Mouse (Mus musculus) limb, embryonic 12.5 days (tissue): Measurements from ENCODE around the gene Adck2. TPM values are rescaled to one million over a fixed set of nuclear protein-coding genes. Genes with fewer than 3 reads are reported as not detected.

Experiments used
- ATAC-seq: fragments of 200-750 bp; cut with Nextera tagmentation; 2 replicates; pipeline ENCODE4 v1.8.0; 2017; ENCODE audit warnings: low read depth, moderate TSS enrichment; ENCODE audit not compliant: insufficient number of reproducible peaks, insufficient read depth, low FRiP score, low TSS enrichment
- H3K27ac ChIP-seq: fragments of 300-500 bp; sonication (generic); 2 replicates; pipeline ENCODE4 v1.5.1; 2016; ENCODE audit warnings: mild to moderate bottlenecking, moderate library complexity
- H3K27me3 ChIP-seq: fragments of 300-500 bp; sonication (generic); 2 replicates; pipeline ENCODE4 v1.6.1; 2016; ENCODE audit warnings: mild to moderate bottlenecking, moderate library complexity
- H3K36me3 ChIP-seq: fragments of 300-500 bp; sonication (generic); 2 replicates; pipeline ENCODE4 v1.6.1; 2016; ENCODE audit warnings: mild to moderate bottlenecking, moderate library complexity
- H3K4me1 ChIP-seq: fragments of 300-500 bp; sonication (generic); replicated peaks from 2 replicates; pipeline ENCODE4 v1.6.1; 2016
- H3K4me2 ChIP-seq: fragments of 300-500 bp; sonication (generic); 2 replicates; pipeline ENCODE4 v1.6.1; 2016; ENCODE audit warnings: mild to moderate bottlenecking, moderate library complexity
- H3K4me3 ChIP-seq: fragments of 300-500 bp; sonication (generic); replicated peaks from 2 replicates; pipeline ENCODE4 v1.5.1; 2016; ENCODE audit warnings: mild to moderate bottlenecking
- H3K9ac ChIP-seq: fragments of 300-500 bp; sonication (generic); replicated peaks from 2 replicates; pipeline ENCODE4 v1.6.1; 2016; ENCODE audit warnings: mild to moderate bottlenecking, moderate library complexity
- H3K9me3 ChIP-seq: fragments of 300-500 bp; sonication (generic); 2 replicates; pipeline ENCODE4 v1.6.1; 2016; ENCODE audit warnings: mild to moderate bottlenecking, moderate library complexity
- WGBS: fragments of 180-500 bp; shearing (Covaris S2); methylation state at CpG from one replicate; pipeline ENCODE4 v1.1.7; 2016; 5-methylcytosine and 5-hydroxymethylcytosine counted together
- polyA plus RNA-seq: library from polyadenylated mRNA; unstranded; fragments of >200 nt; fragmentation: Nextera tagmentation; extraction: Ambion mirVana; gene quantifications from 2 replicates; pipeline ENCODE4 v1.2.1, GENCODE M21; 2016

Adck2 gene
- polyA plus RNA-seq, 1 experiment from 2014 or later: 31.4 TPM

- H3K27me3 ChIP-seq: no peaks in the 10 kb centered on the region
- H3K4me3 ChIP-seq: no peak overlapping the region
- WGBS: 36% methylated on average over 6 of the region's 6 CpGs
- H3K4me1 ChIP-seq: peaks cover 35% of the 10 kb centered on the region
- H3K9me3 ChIP-seq: no peaks in the 10 kb centered on the region
- no peak overlapping the region for H3K4me2 ChIP-seq
- no peak for ATAC-seq
- H3K27ac ChIP-seq: 0 out of 2 replicates have a peak overlapping the region, but pooled peaks have one; percentile 41
- H3K9ac ChIP-seq: no peak overlapping the region
- H3K36me3 ChIP-seq: peaks cover 5% of the 10 kb centered on the region; the same call in 1 of the 2 replicates
These were observed 14.3 kb upstream of the Adck2 start for GRCm38 (mm10) chr6:39559276-39559939.

DNA sequence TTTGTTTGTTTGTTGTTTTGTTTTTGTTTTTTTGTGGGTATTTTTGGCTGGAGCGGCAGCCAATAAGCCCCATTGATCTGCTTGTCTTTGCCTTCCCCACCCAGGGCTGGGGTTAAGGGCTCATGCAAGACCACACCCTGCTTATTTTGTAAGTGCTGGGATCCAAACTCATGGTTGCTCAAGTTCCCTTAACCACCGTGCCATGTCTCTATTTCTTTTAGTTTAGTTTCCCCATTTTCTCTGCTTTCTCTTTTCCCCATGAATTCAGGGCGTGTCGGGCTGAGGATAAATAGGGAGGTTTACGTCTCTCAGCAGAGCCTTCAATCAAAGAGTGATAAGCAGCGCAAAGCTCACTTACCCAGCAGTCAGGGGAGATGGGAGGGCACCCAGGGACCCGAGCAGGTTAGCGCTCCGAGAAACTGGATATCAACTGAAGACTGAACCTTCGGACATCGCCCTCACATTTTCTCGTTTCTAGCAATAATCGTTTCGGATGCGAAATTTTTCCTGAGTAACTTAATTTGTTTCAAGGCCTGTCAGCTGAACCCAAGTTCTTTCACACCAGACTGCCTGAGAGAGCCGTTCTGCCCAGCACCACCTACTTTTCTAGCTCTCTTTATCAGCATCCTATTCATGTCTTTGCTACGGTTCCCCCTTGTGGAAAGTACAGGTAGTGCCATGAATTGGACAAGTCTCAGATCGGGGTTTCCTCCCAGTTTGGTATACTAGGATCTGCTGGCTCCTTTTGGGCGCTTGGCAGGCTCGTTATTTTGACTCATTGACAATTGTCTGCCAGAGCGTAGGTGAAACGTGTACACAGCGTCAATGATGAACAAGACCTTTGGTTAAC lies 11.3 kb upstream of the Adck2 start:
- no peak for ATAC-seq
- H3K4me1 ChIP-seq: peaks cover 19% of the 10 kb centered on the region
- no peak overlapping the region for H3K4me3 ChIP-seq
- H3K27me3 ChIP-seq: no peaks in the 10 kb centered on the region
- 26% methylated on average over 23 of the region's 23 CpGs for WGBS
- no peaks in the 10 kb centered on the region for H3K36me3 ChIP-seq
- H3K4me2 ChIP-seq: 0 out of 2 replicates have a peak overlapping the region, but pooled peaks have one; percentile 9
- no peaks in the 10 kb centered on the region for H3K9me3 ChIP-seq
- no peak overlapping the region for H3K27ac ChIP-seq
- no peak overlapping the region for H3K9ac ChIP-seq

- ATAC-seq: no peak
- Histone ChIP-seq H3K36me3 (no peaks in the 10 kb centered on the region), H3K4me3 (no peak overlapping the region), H3K4me2 (no peak overlapping the region), H3K9me3 (no peaks in the 10 kb centered on the region), H3K27ac (no peak overlapping the region), H3K9ac (no peak overlapping the region), H3K4me1 (no peaks in the 10 kb centered on the region), H3K27me3 (no peaks in the 10 kb centered on the region)
- WGBS: 19% methylated on average over 5 of the region's 5 CpGs
These were observed 6.1 kb upstream of the Adck2 start for GRCm38 (mm10) chr6:39567528-39567927.

DNA sequence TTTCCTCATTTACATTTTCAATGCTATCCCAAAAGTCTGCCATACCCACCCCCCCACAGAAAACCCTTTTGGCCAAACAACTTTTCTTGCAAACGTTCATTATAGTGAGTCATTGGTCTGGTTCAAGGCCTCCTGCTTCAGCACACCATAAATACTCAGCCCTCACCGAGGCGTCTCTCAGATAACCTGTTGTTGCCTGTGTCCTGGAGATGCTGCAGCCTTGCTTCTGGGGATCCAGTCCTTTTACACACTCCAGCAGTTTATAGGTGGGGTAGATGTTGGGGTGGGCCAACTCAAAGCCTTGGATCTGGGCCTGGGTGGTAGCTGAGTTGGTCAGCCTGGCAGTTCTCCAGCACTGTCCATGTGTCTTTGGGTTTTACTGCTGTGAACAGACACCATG lies 3.2 kb upstream of the Adck2 start:
- H3K9ac ChIP-seq: no peak overlapping the region
- no peak for ATAC-seq
- H3K27me3 ChIP-seq: no peaks in the 10 kb centered on the region
- H3K4me3 ChIP-seq: no peak overlapping the region
- H3K9me3 ChIP-seq: no peaks in the 10 kb centered on the region
- peaks cover 12% of the 10 kb centered on the region for H3K4me1 ChIP-seq
- H3K36me3 ChIP-seq: no peaks in the 10 kb centered on the region
- no peak overlapping the region for H3K27ac ChIP-seq
- H3K4me2 ChIP-seq: no peak overlapping the region
- WGBS: 55% methylated on average over 3 of the region's 3 CpGs

DNA sequence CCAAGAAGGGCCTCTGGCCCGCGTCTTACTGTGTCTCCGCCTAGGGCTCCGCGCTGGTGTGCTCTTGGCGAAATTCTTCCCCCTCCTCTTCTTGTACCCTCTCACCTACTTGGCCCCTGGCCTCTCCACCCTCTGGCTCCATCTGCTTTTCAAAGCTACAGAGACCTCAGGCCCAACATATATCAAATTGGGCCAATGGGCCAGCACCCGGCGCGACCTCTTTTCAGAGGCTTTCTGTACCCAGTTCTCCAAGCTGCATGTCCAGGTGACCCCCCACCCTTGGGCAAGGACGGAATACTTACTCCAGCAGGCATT lies 839 bp downstream of the Adck2 start:
- WGBS: 23% methylated on average over 10 of the region's 10 CpGs
- ATAC-seq: peak; percentile 35; the same call in 1 of the 2 replicates
- Histone ChIP-seq H3K4me2 (peak overlapping the region; percentile 84), H3K27ac (peak overlapping the region; percentile 91; the same call in 1 of the 2 replicates), H3K9me3 (no peaks in the 10 kb centered on the region), H3K27me3 (no peaks in the 10 kb centered on the region), H3K4me3 (peak overlapping the region; percentile 87), H3K9ac (peak overlapping the region; percentile 86), H3K36me3 (peaks cover 27% of the 10 kb centered on the region), H3K4me1 (peaks cover 12% of the 10 kb centered on the region)

DNA sequence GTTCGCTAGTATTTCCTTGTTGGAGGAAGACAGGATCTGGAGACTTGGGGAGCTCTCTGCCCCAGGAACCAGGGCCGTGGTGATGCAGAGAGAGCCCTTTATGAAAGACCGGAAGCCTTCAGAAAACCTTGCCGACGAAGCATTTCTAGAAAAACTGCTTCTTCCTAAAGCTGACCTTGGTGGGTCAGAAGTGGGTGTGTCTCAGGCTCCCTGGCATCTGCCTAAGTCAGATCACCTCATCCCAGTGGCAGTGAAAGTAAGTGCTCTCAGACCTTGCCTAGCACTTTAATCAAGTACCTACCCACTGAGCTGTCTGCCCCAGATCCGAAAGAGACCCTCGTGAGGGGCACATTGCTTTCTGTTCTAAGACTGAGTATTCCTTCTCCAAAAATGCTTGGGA lies 1.3 kb downstream of the Adck2 start:
- peak overlapping the region; percentile 84 for H3K4me2 ChIP-seq
- 68% methylated on average over 7 of the region's 7 CpGs for WGBS
- no peak overlapping the region for H3K27ac ChIP-seq
- H3K4me1 ChIP-seq: peaks cover 12% of the 10 kb centered on the region
- ATAC-seq: no peak
- peak overlapping the region; percentile 87 for H3K4me3 ChIP-seq
- 0 out of 2 replicates have a peak overlapping the region, but pooled peaks have one; percentile 86 for H3K9ac ChIP-seq
- peaks cover 30% of the 10 kb centered on the region for H3K36me3 ChIP-seq
- H3K27me3 ChIP-seq: no peaks in the 10 kb centered on the region
- H3K9me3 ChIP-seq: no peaks in the 10 kb centered on the region

DNA sequence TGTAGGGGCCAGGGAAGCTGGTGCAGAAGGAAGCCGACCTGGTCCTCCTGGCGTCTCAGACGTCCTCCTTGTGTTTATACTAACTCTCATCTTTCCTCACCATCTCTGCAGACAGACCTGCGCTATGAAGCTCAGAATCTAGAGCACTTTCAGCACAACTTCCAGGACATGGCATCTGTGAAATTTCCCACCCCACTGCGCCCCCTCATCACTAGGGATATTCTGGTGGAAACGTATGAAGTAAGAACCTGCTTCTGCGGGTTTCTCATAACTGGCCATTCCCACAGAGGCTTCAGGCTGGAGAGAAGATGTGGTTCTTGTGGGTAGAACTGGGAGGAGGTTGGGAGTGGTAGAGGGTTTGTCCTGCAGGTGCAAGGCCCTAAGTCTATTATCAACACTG lies 5.9 kb downstream of the Adck2 start:
- H3K36me3 ChIP-seq: peaks cover 73% of the 10 kb centered on the region
- no peak for ATAC-seq
- peaks cover 5% of the 10 kb centered on the region for H3K4me1 ChIP-seq
- H3K9me3 ChIP-seq: no peaks in the 10 kb centered on the region
- no peak overlapping the region for H3K4me2 ChIP-seq
- no peak overlapping the region for H3K9ac ChIP-seq
- 89% methylated on average over 7 of the region's 7 CpGs for WGBS
- no peaks in the 10 kb centered on the region for H3K27me3 ChIP-seq
- no peak overlapping the region for H3K27ac ChIP-seq
- no peak overlapping the region for H3K4me3 ChIP-seq

DNA sequence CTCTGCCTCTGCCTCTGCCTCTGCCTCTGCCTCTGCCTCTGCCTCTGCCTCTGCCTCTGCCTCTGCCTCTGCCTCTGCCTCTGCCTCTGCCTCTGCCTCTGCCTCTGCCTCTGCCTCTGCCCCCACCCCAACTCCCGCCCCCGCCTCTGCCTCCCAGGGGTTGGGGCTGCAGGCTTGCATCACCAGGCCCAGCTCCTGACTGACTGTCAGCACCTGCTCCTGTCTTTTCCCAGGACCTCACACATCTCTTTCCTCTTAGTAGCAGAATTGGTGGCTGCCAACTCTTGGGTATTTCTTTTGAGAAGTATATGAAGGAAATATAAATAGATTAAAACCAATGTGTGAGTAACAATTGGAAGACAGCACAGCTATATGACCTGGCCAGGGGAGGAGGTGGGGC lies 6.9 kb downstream of the Adck2 start:
- no peak overlapping the region for H3K9ac ChIP-seq
- WGBS: 83% methylated on average over 2 of the region's 2 CpGs
- no peak for ATAC-seq
- H3K27ac ChIP-seq: no peak overlapping the region
- no peaks in the 10 kb centered on the region for H3K9me3 ChIP-seq
- no peak overlapping the region for H3K4me2 ChIP-seq
- no peaks in the 10 kb centered on the region for H3K4me1 ChIP-seq
- H3K4me3 ChIP-seq: no peak overlapping the region
- no peaks in the 10 kb centered on the region for H3K27me3 ChIP-seq
- peaks cover 80% of the 10 kb centered on the region for H3K36me3 ChIP-seq

DNA sequence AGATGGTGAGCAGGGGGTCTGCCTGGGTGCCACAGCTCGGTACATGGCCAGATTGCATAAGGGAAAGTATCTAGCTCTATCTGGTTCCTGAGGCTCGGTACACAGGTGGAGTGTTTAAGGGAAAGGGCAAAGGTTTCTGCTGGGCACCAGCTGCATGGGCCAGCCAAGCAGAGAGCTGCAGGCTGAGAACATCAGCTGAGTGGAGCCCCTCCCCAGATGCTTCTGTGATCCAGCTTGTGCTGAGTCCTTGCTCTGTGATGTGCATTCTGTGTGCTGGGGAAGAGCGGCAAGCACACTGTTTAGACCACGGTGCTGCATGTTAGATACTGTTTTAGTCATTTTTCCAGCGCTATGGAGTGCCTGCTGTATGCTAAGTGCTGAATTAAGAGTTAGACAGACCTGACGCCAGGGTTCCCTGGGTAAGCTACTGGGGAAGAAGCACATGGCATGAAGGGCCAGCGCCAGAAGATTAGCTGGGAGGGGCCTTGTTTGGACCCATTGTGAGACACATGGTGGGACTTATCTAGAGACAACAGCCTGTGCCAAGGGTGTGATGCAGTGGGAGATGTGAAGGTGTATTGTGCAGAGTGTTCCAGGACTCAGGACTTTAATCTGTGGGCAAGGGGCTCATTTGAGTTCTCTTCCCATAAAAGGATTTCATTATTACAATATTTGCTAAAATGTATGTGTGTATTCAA lies 7.6 kb downstream of the Adck2 start:
- no peak for ATAC-seq

DNA sequence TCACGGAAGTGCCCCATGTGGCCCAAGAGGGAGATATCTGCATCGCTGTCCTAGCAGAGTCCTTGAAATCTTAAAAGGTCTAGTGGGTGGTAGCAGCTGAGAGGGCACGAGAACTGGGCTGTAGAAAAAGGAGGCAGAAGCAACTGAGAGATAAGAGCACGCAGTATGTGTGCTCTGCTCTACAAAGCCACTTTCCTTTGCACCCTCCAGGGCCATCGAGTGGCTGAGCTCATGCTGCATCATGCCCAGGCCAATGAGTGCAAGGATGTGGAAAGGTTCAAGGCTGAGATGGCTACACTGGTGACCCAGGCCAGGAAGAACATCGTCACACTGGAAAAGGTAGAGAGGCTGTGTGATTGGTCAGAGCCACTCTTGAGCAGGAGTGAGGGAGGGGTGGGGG lies 11.8 kb downstream of the Adck2 start, which contains the start of gene Gm42420:
TSS of gene Gm42420 (plus strand) at position 237 of the 400 bp plus-strand sequence.
- Histone ChIP-seq H3K27me3 (no peaks in the 10 kb centered on the region), H3K36me3 (peaks cover 89% of the 10 kb centered on the region)
- no peak for ATAC-seq

More for the DNA sequence above, 7.6 kb downstream of the Adck2 start:
- no peaks in the 10 kb centered on the region for H3K9me3 ChIP-seq
- no peak overlapping the region for H3K4me3 ChIP-seq
- H3K27ac ChIP-seq: no peak overlapping the region
- H3K4me2 ChIP-seq: no peak overlapping the region
- H3K9ac ChIP-seq: no peak overlapping the region
- WGBS: 81% methylated on average over 7 of the region's 7 CpGs
- no peaks in the 10 kb centered on the region for H3K27me3 ChIP-seq
- peaks cover 85% of the 10 kb centered on the region for H3K36me3 ChIP-seq
- no peaks in the 10 kb centered on the region for H3K4me1 ChIP-seq

DNA sequence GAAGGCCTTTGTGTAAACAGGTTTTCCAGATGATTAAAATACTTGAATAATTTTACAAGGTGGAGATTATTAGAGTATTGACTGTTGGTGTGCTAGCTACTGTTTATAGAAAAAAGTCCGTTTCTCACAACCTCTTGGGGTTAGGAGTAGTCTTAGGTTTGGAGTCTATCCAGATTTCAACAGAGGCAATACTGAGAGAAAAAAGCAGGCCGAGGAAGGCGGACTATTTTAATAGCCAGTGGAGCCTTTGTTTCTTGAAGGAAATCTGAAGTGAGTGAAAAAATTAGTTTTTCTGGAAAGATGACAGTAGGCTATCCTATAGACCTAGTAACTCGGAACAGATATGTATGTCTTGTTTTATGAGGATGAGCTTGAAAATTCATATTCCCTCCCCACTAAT lies 17.8 kb downstream of the Adck2 start:
- Histone ChIP-seq H3K27me3 (no peaks in the 10 kb centered on the region), H3K4me1 (peaks cover 4% of the 10 kb centered on the region), H3K27ac (no peak overlapping the region), H3K4me3 (0 out of 2 replicates have a peak overlapping the region, but pooled peaks have one; percentile 82), H3K36me3 (peaks cover 41% of the 10 kb centered on the region), H3K9ac (no peak overlapping the region), H3K4me2 (no peak overlapping the region; the same call in 1 of the 2 replicates), H3K9me3 (no peaks in the 10 kb centered on the region)
- no peak for ATAC-seq
- 97% methylated on average over 4 of the region's 4 CpGs for WGBS

More for the DNA sequence above, 11.8 kb downstream of the Adck2 start, which contains the start of gene Gm42420:
- 90% methylated on average over 6 of the region's 6 CpGs for WGBS
- Histone ChIP-seq H3K4me2 (no peak within 1 kb of the TSS), H3K4me3 (no peak within 1 kb of the TSS), H3K27ac (no peak within 1 kb of the TSS), H3K9me3 (no peaks in the 10 kb centered on the region), H3K4me1 (no peaks in the 10 kb centered on the region), H3K9ac (no peak within 1 kb of the TSS)
